Mouse (Mus musculus) embryonic facial prominence, embryonic 11.5 days (tissue): ENCODE data around the gene AL731706.1. TPM values are rescaled to one million over a fixed set of nuclear protein-coding genes. Genes with fewer than 3 reads are reported as not detected.
"Not testable (repeated sequence)": the region's sequence is repeated elsewhere in the genome, so short reads cannot be mapped to it uniquely, and the experiment has no call there.

Source experiments
- ATAC-seq: fragments of 200-750 bp; cut with Nextera tagmentation; replicated peaks from 2 replicates; pipeline ENCODE4 v1.8.0; 2017; ENCODE audit warnings: low read depth; ENCODE audit not compliant: insufficient number of reproducible peaks, low FRiP score, low TSS enrichment
- DNase-seq: peaks from one replicate; pipeline ENCODE4 v3.0.0-alpha.2; 2015; ENCODE audit warnings: low spot score
- H3K27ac ChIP-seq: fragments of 300-500 bp; sonication (generic); replicated peaks from 2 replicates; pipeline ENCODE4 v1.5.1; 2014; ENCODE audit warnings: mild to moderate bottlenecking, low read depth, low read length, control low read depth
- H3K27me3 ChIP-seq: fragments of 300-500 bp; sonication (generic); 2 replicates; pipeline ENCODE4 v1.6.1; 2014; ENCODE audit warnings: mild to moderate bottlenecking, low read length, moderate library complexity, mixed read lengths; ENCODE audit not compliant: control insufficient read depth, insufficient read depth
- H3K36me3 ChIP-seq: fragments of 300-500 bp; sonication (generic); replicated peaks from 2 replicates; pipeline ENCODE4 v1.6.1; 2014; ENCODE audit warnings: low read depth, mild to moderate bottlenecking, low read length, moderate library complexity, mixed read lengths; ENCODE audit not compliant: control insufficient read depth, insufficient read depth
- H3K4me1 ChIP-seq: fragments of 300-500 bp; sonication (generic); 2 replicates; pipeline ENCODE4 v1.6.1; 2014; ENCODE audit warnings: low read length, mixed read lengths; ENCODE audit not compliant: control insufficient read depth, insufficient read depth
- H3K4me2 ChIP-seq: fragments of 300-500 bp; sonication (generic); 2 replicates; pipeline ENCODE4 v1.6.1; 2014; ENCODE audit warnings: low read depth, mild to moderate bottlenecking, control low read depth, low read length, moderate library complexity
- H3K4me3 ChIP-seq: fragments of 300-500 bp; sonication (generic); 2 replicates; pipeline ENCODE4 v1.5.1; 2014; ENCODE audit warnings: low read depth, low read length, control low read depth
- H3K9ac ChIP-seq: fragments of 300-500 bp; sonication (generic); replicated peaks from 2 replicates; pipeline ENCODE4 v1.6.1; 2014; ENCODE audit warnings: mild to moderate bottlenecking, control low read depth, low read length
- H3K9me3 ChIP-seq: fragments of 300-500 bp; sonication (generic); replicated peaks from 2 replicates; pipeline ENCODE4 v1.6.1; 2016; ENCODE audit warnings: mild to moderate bottlenecking, low read length, inconsistent platforms, mixed read lengths; ENCODE audit not compliant: control insufficient read depth
- WGBS: fragments of 180-500 bp; shearing (Covaris S2); extraction: QIAGEN DNeasy Blood & Tissue Kit; methylation state at CpG from one replicate; pipeline ENCODE4 v1.1.7; 2014; 5-methylcytosine and 5-hydroxymethylcytosine counted together
- polyA plus RNA-seq: library from polyadenylated mRNA; unstranded; fragments of >200 nt; fragmentation: Nextera tagmentation; extraction: Ambion mirVana; gene quantifications from 2 replicates; pipeline ENCODE4 v1.2.1, GENCODE M21; 2014

Gene AL731706.1
- polyA plus RNA-seq, 1 experiment from 2014 or later = 28.8 TPM

- Histone ChIP-seq H3K27ac (no peak overlapping the region), H3K4me3 (no peak overlapping the region), H3K4me1 (no peaks in the 10 kb centered on the region), H3K9ac (no peak overlapping the region), H3K36me3 (no peaks in the 10 kb centered on the region), H3K27me3 (no peaks in the 10 kb centered on the region), H3K9me3 (no peaks in the 10 kb centered on the region), H3K4me2 (no peak overlapping the region)
- no peak for ATAC-seq
- no peak for DNase-seq
- WGBS = 54% methylated on average over 3 of the region's 3 CpGs
Measured at GRCm38 (mm10) chr2:136913021-136913420, 21.8 kb upstream of the AL731706.1 start.

GRCm38 (mm10) chr2:136911958-136912411 lies 20.8 kb upstream of the AL731706.1 start:
- no peak overlapping the region for H3K27ac ChIP-seq
- H3K4me2 ChIP-seq = no peak overlapping the region
- H3K9me3 ChIP-seq = no peaks in the 10 kb centered on the region
- DNase-seq (peak; percentile 4), ATAC-seq (no peak)
- H3K4me3 ChIP-seq = no peak overlapping the region
- H3K4me1 ChIP-seq = no peaks in the 10 kb centered on the region
- H3K9ac ChIP-seq = no peak overlapping the region
- H3K27me3 ChIP-seq = no peaks in the 10 kb centered on the region
- no peaks in the 10 kb centered on the region for H3K36me3 ChIP-seq
- 35% methylated on average over 4 of the region's 4 CpGs for WGBS

GRCm38 (mm10) chr2:136909298-136909697 lies 18.1 kb upstream of the AL731706.1 start:
- Histone ChIP-seq H3K4me1 (no peaks in the 10 kb centered on the region), H3K4me3 (no peak overlapping the region), H3K9ac (no peak overlapping the region), H3K9me3 (no peaks in the 10 kb centered on the region), H3K27me3 (no peaks in the 10 kb centered on the region), H3K36me3 (no peaks in the 10 kb centered on the region), H3K27ac (no peak overlapping the region), H3K4me2 (no peak overlapping the region)
- 72% methylated on average over 2 of the region's 2 CpGs for WGBS
- ATAC-seq (no peak), DNase-seq (no peak)

GRCm38 (mm10) chr2:136908596-136908995 lies 17.4 kb upstream of the AL731706.1 start:
- H3K27me3 ChIP-seq = no peaks in the 10 kb centered on the region
- no peaks in the 10 kb centered on the region for H3K36me3 ChIP-seq
- H3K9ac ChIP-seq = no peak overlapping the region
- no peak for ATAC-seq
- H3K4me1 ChIP-seq = no peaks in the 10 kb centered on the region
- DNase-seq = no peak
- no peak overlapping the region for H3K4me3 ChIP-seq
- no peaks in the 10 kb centered on the region for H3K9me3 ChIP-seq
- H3K4me2 ChIP-seq = no peak overlapping the region
- H3K27ac ChIP-seq = no peak overlapping the region
- WGBS = 70% methylated on average over 3 of the region's 3 CpGs

- Histone ChIP-seq H3K4me3 (no peak overlapping the region), H3K4me1 (no peaks in the 10 kb centered on the region), H3K27me3 (no peaks in the 10 kb centered on the region), H3K9ac (no peak overlapping the region), H3K36me3 (no peaks in the 10 kb centered on the region), H3K9me3 (no peaks in the 10 kb centered on the region), H3K4me2 (no peak overlapping the region), H3K27ac (no peak overlapping the region)
- DNase-seq (no peak), ATAC-seq (no peak)
- WGBS = 81% methylated on average over 2 of the region's 2 CpGs
Measured at GRCm38 (mm10) chr2:136896131-136896530, 4.9 kb upstream of the AL731706.1 start.

- H3K36me3 ChIP-seq = no peaks in the 10 kb centered on the region
- no peak overlapping the region for H3K9ac ChIP-seq
- H3K4me2 ChIP-seq = no peak overlapping the region
- no peaks in the 10 kb centered on the region for H3K9me3 ChIP-seq
- no peaks in the 10 kb centered on the region for H3K27me3 ChIP-seq
- no peak for DNase-seq
- H3K4me3 ChIP-seq = no peak overlapping the region
- no peak overlapping the region for H3K27ac ChIP-seq
- 79% methylated on average over 2 of the region's 2 CpGs for WGBS
- ATAC-seq = no peak
- no peaks in the 10 kb centered on the region for H3K4me1 ChIP-seq
Measured at GRCm38 (mm10) chr2:136894494-136894893, 3.3 kb upstream of the AL731706.1 start.

GRCm38 (mm10) chr2:136891951-136892371 lies 772 bp upstream of the AL731706.1 start:
- Histone ChIP-seq H3K27ac (0 out of 2 replicates have a peak overlapping the region, but pooled peaks have one; percentile 13), H3K4me2 (peak overlapping the region; percentile 33), H3K27me3 (no peaks in the 10 kb centered on the region), H3K9ac (peak overlapping the region; percentile 67), H3K9me3 (no peaks in the 10 kb centered on the region), H3K4me3 (peak overlapping the region; percentile 71), H3K36me3 (no peaks in the 10 kb centered on the region), H3K4me1 (no peaks in the 10 kb centered on the region)
- WGBS = 0% methylated on average over 23 of the region's 23 CpGs
- DNase-seq (peak; percentile 97), ATAC-seq (peak; percentile 66)

GRCm38 (mm10) chr2:136890716-136891067 lies 497 bp downstream of the AL731706.1 start:
- H3K4me1 ChIP-seq = not testable (repeated sequence)
- 8% methylated on average over 15 of the region's 15 CpGs for WGBS

More at GRCm38 (mm10) chr2:136890716-136891067, 497 bp downstream of the AL731706.1 start:
- ATAC-seq = peak; percentile 71
- not testable (repeated sequence) for H3K36me3 ChIP-seq, H3K27me3 ChIP-seq, DNase-seq, H3K9me3 ChIP-seq
- Histone ChIP-seq H3K4me2 (peak overlapping the region; percentile 20), H3K9ac (peak overlapping the region; percentile 75), H3K27ac (peak overlapping the region; percentile 76), H3K4me3 (peak overlapping the region; percentile 71)
